Mouse (Mus musculus): ENCODE measurements at regions not wholly inside any gene's neighbourhood (a gene's known extent, or its start where the extent isn't known, plus 50 kb on each side); places are given as distances from the start of the nearest gene placed in this dataset.

DNA sequence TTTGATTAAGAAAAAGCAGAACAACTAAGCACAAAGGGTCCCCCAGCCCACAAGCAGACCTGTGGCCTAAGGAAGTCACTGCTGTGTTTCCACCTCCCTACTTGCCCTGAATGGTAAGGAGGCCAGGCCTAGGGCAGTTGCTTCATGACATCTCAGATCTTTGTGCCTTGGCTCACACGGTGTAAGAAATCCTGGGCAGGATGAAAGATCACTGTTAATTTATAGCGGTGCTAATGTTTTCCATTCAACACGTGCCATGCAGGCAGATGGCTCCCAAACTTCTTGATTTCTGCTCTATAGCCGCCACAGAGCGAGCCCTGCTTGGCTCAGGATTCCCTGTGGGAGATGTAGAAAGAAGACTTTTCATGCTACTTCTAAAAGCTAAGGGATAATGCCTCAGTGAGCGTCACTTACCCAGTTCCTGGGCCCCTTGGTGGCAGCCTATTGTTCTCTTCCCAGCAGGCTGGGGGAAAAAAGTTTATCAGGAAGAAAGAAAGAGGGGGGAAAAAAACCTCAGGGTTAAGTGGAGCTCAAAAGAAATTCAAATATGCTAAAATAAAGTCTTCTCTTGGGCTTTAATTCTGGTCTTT is 327.4 kb downstream of the Adgrl2 start:
- TF ChIP-seq TCF12 (IDR thresholded peaks at IDR 0.05; ENCODE audit: insufficient read depth, poor library complexity, severe bottlenecking): no peak
- TF ChIP-seq E2F4 (IDR thresholded peaks at IDR 0.05; ENCODE audit: insufficient read depth): no peak
- TF ChIP-seq POLR2A (IDR thresholded peaks at IDR 0.05; ENCODE audit: insufficient read length, low read depth): no peak
- TF ChIP-seq MYOD1 (IDR thresholded peaks at IDR 0.05; ENCODE audit: control insufficient read depth in 1 of 3, insufficient read length in 2 of 3, low read depth in 2 of 3): no peak
- no peak for TF ChIP-seq POLR2AphosphoS2 (IDR thresholded peaks at IDR 0.05; ENCODE audit: insufficient read length, low read depth)
- no peak for TF ChIP-seq USF1 (IDR thresholded peaks at IDR 0.05; ENCODE audit: low read depth)
- TF ChIP-seq TCF3 (IDR thresholded peaks at IDR 0.05; ENCODE audit: insufficient read length, low read depth): no peak
- TF ChIP-seq CEBPB (IDR thresholded peaks at IDR 0.05; ENCODE audit: insufficient read depth, poor library complexity, severe bottlenecking): no peak
- no peak for TF ChIP-seq MAX (IDR thresholded peaks at IDR 0.05; ENCODE audit: low read depth)
- no peak for TF ChIP-seq MYOG (IDR thresholded peaks at IDR 0.05; ENCODE audit: control insufficient read depth in 1 of 3, insufficient read depth in 1 of 3, insufficient read length in 2 of 3, low read depth in 2 of 3)
- no peak for TF ChIP-seq SRF (IDR thresholded peaks at IDR 0.05; ENCODE audit: control insufficient read depth, insufficient read length, low read depth)
- TF ChIP-seq REST (IDR thresholded peaks at IDR 0.05; ENCODE audit: insufficient read depth, insufficient read length): no peak
